Mouse (Mus musculus): ENCODE measurements at regions not wholly inside any gene's neighbourhood (a gene's known extent, or its start where the extent isn't known, plus 50 kb on each side); places are given as distances from the start of the nearest gene placed in this dataset.
A peak's percentile ranks its signal among the peaks of the same experiment; 100 is the strongest.

DNA sequence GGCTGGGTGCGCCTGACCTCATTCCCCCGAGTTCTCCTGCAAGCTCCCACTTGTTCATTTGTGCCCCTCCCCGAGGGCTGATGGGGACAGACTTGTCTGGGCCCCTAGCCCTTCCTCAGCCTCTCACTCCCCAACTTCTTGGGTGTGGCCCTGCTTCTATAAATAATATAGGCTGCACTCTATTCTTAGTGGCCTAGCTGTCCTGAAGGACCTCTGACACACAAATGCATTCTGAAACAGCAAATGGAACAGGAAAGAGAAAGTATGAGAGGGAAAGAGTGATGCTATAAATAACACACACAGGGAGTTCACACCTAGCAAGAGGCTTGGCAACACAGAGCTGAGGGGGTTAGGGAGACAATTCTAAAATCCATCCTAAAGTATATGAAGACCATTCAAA, 544.0 kb downstream of the Rnf144b start:
- no peaks in the 10 kb centered on the region for H3K9me3 ChIP-seq (ENCODE audit: control insufficient read depth, low read length)
- no peak overlapping the region for H3K9ac ChIP-seq (ENCODE audit: low read depth, low read length)
- ATAC-seq (ENCODE audit: low FRiP score, low TSS enrichment) = no peak
- H3K27me3 ChIP-seq (ENCODE audit: control insufficient read depth, insufficient read depth, low read length) = no peaks in the 10 kb centered on the region
- 0 out of 2 replicates have a peak, but pooled peaks cover 3% of the 10 kb centered on the region for H3K4me1 ChIP-seq (ENCODE audit: control insufficient read depth, insufficient read depth, low read length)
- no peaks in the 10 kb centered on the region for H3K36me3 ChIP-seq (ENCODE audit: control insufficient read depth, insufficient read depth, low read length)
- no peak overlapping the region for H3K4me3 ChIP-seq (ENCODE audit: low read length)
- no peak overlapping the region for H3K27ac ChIP-seq (ENCODE audit: low read depth, low read length)
- 81% methylated on average over 3 of the region's 3 CpGs for WGBS
- H3K4me2 ChIP-seq (replicated peaks; ENCODE audit: low read depth, low read length) = no peak overlapping the region

DNA sequence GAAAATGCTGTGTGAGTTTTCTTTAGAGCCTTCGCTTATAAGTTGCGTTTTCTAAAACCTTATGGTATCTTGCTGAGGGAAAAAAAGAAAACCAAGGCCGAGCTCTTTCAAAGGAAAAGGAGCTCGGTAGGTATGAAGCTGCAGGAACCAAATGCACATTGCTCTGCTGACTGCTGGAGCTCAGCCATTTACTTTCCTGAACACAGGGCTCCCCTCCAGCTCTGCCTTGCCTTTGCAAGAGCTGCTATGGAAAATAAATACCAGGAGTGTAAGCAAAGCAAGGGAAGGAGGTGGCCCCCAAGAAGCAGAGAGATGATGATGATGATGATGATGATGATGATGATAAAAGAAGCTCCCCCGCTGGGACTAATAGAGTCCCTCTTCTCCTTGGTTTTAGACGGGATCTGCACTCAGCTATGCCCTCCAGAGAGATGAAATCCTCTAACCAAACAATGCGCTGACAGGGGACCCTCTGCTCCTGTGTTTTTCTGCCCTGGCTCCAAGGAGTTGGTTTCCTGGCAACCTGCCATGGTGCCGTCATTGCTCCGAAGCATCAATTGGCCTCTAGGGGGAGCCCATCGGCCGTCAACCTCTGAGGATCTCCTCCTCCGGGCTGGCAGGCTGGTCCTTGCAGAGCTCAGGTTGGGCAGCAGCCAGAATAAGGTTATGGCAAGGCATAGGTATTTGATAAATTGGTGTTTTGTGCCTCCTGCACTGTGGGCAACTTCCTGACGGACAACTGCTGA, 544.7 kb downstream of the Rnf144b start:
- Histone ChIP-seq H3K9ac (ENCODE audit: low read depth, low read length) (no peak overlapping the region), H3K9me3 (ENCODE audit: control insufficient read depth, low read length) (no peaks in the 10 kb centered on the region), H3K4me1 (ENCODE audit: control insufficient read depth, insufficient read depth, low read length) (0 out of 2 replicates have a peak, but pooled peaks cover 3% of the 10 kb centered on the region), H3K4me3 (ENCODE audit: low read length) (no peak overlapping the region), H3K36me3 (ENCODE audit: control insufficient read depth, insufficient read depth, low read length) (no peaks in the 10 kb centered on the region), H3K4me2 (replicated peaks; ENCODE audit: low read depth, low read length) (no peak overlapping the region; the same call in 1 of the 2 replicates), H3K27me3 (ENCODE audit: control insufficient read depth, insufficient read depth, low read length) (no peaks in the 10 kb centered on the region), H3K27ac (ENCODE audit: low read depth, low read length) (no peak overlapping the region)
- peak; percentile 52; the same call in 1 of the 2 replicates for ATAC-seq (ENCODE audit: low FRiP score, low TSS enrichment)
- WGBS = 27% methylated on average over 13 of the region's 13 CpGs

DNA sequence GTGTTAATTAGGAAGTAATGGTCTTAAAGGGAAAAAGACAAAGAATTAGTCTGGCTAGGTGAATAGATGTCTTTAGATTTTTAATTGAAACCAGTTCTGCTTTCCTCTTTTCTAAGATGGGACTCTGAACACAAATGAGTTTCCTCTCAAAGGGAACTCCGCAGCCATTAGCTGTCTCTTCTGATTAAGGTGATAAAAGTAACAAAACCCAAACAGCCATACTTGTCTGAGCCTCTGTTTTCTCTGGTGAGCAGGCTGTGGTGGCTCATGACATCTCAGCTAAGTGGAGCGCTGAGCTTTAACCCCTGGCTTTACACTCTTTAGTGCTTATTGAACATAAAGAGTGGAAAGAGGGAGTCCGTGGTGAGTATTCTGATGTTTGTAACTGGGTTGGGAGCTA, 565.7 kb downstream of the Rnf144b start:
- no peak for ATAC-seq (ENCODE audit: low FRiP score, low TSS enrichment)
- Histone ChIP-seq H3K4me1 (ENCODE audit: control insufficient read depth, insufficient read depth, low read length) (no peaks in the 10 kb centered on the region), H3K4me2 (replicated peaks; ENCODE audit: low read depth, low read length) (no peak overlapping the region), H3K9ac (ENCODE audit: low read depth, low read length) (no peak overlapping the region), H3K27ac (ENCODE audit: low read depth, low read length) (no peak overlapping the region), H3K4me3 (ENCODE audit: low read length) (no peak overlapping the region), H3K9me3 (ENCODE audit: control insufficient read depth, low read length) (no peaks in the 10 kb centered on the region), H3K36me3 (ENCODE audit: control insufficient read depth, insufficient read depth, low read length) (no peaks in the 10 kb centered on the region), H3K27me3 (ENCODE audit: control insufficient read depth, insufficient read depth, low read length) (no peaks in the 10 kb centered on the region)
- WGBS = 62% methylated on average over 3 of the region's 3 CpGs

DNA sequence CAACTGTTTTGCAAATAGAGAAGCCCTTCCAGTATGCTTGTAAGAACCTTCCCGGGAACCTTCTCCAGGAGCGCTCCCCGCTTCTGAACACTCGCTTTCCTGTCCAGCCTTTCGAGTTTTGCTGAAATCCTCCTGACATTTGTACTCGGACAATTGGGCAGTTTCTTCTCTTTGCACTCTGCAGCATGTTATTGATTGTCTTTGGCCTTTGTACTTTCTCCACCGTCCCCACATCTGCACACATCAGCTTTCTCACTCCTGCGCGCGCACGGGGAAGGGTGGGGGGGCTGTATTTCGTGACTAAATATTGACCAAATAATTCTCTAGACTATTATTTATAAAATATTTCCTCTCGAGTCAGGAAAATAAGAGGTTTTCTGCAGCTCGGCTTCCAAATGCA, 567.2 kb upstream of the Id4 start:
- 88% methylated on average over 14 of the region's 14 CpGs for WGBS
- Histone ChIP-seq H3K4me1 (ENCODE audit: control insufficient read depth, insufficient read depth, low read length) (no peaks in the 10 kb centered on the region), H3K4me2 (replicated peaks; ENCODE audit: low read depth, low read length) (no peak overlapping the region), H3K9me3 (ENCODE audit: control insufficient read depth, low read length) (no peaks in the 10 kb centered on the region), H3K27me3 (ENCODE audit: control insufficient read depth, insufficient read depth, low read length) (no peaks in the 10 kb centered on the region), H3K4me3 (ENCODE audit: low read length) (no peak overlapping the region), H3K9ac (ENCODE audit: low read depth, low read length) (no peak overlapping the region), H3K36me3 (ENCODE audit: control insufficient read depth, insufficient read depth, low read length) (no peaks in the 10 kb centered on the region), H3K27ac (ENCODE audit: low read depth, low read length) (no peak overlapping the region)
- no peak for ATAC-seq (ENCODE audit: low FRiP score, low TSS enrichment)

DNA sequence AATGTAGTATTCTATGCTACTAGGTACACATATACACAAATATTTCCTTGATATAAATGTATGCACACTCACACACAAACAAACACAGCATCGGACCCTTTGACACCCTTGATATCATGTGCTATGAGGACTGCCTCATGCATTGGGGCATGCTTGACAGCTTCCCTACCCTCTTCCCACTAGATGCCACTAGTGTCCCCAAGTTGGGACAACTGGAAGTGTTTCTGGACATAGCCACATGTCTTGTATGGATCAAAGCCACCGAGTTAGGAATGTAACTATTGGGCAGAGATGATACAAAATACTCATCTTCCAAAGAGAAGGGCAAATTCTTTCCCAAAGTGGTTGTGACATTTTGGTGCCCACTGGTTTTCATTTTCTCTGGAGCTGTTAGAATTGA, 565.2 kb upstream of the Id4 start:
- ATAC-seq (ENCODE audit: low FRiP score, low TSS enrichment) = no peak
- Histone ChIP-seq H3K36me3 (ENCODE audit: control insufficient read depth, insufficient read depth, low read length) (no peaks in the 10 kb centered on the region), H3K4me2 (replicated peaks; ENCODE audit: low read depth, low read length) (no peak overlapping the region), H3K4me1 (ENCODE audit: control insufficient read depth, insufficient read depth, low read length) (no peaks in the 10 kb centered on the region), H3K9ac (ENCODE audit: low read depth, low read length) (no peak overlapping the region), H3K9me3 (ENCODE audit: control insufficient read depth, low read length) (no peaks in the 10 kb centered on the region), H3K27ac (ENCODE audit: low read depth, low read length) (no peak overlapping the region), H3K4me3 (ENCODE audit: low read length) (no peak overlapping the region), H3K27me3 (ENCODE audit: control insufficient read depth, insufficient read depth, low read length) (no peaks in the 10 kb centered on the region)
- WGBS = 81% methylated on average over 2 of the region's 2 CpGs

DNA sequence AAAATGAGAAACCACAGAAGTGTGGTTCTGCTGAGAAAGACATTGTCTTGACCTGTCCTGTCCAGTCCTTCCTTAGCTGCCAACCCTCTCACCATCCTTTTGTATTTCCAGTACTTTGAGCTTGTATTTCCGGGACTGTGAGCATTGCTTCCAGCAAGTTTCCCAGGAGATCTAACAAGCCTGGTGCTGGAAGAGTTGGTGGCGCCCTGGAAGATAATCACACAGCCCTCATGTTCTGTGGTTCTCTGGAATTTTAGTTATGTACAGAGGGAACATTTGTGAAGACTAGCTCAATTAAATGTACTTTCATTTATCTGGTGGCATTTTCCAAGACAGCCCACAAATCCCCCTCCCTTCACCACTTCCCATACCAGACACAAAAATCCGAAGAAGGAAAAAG, 560.5 kb upstream of the Id4 start:
- H3K27ac ChIP-seq (ENCODE audit: low read depth, low read length) = no peak overlapping the region
- H3K4me3 ChIP-seq (ENCODE audit: low read length) = no peak overlapping the region
- H3K27me3 ChIP-seq (ENCODE audit: control insufficient read depth, insufficient read depth, low read length) = no peaks in the 10 kb centered on the region
- H3K4me2 ChIP-seq (replicated peaks; ENCODE audit: low read depth, low read length) = no peak overlapping the region
- ATAC-seq (ENCODE audit: low FRiP score, low TSS enrichment) = no peak
- no peaks in the 10 kb centered on the region for H3K36me3 ChIP-seq (ENCODE audit: control insufficient read depth, insufficient read depth, low read length)
- no peaks in the 10 kb centered on the region for H3K4me1 ChIP-seq (ENCODE audit: control insufficient read depth, insufficient read depth, low read length)
- H3K9me3 ChIP-seq (ENCODE audit: control insufficient read depth, low read length) = no peaks in the 10 kb centered on the region
- H3K9ac ChIP-seq (ENCODE audit: low read depth, low read length) = no peak overlapping the region
- 66% methylated on average over 3 of the region's 3 CpGs for WGBS

DNA sequence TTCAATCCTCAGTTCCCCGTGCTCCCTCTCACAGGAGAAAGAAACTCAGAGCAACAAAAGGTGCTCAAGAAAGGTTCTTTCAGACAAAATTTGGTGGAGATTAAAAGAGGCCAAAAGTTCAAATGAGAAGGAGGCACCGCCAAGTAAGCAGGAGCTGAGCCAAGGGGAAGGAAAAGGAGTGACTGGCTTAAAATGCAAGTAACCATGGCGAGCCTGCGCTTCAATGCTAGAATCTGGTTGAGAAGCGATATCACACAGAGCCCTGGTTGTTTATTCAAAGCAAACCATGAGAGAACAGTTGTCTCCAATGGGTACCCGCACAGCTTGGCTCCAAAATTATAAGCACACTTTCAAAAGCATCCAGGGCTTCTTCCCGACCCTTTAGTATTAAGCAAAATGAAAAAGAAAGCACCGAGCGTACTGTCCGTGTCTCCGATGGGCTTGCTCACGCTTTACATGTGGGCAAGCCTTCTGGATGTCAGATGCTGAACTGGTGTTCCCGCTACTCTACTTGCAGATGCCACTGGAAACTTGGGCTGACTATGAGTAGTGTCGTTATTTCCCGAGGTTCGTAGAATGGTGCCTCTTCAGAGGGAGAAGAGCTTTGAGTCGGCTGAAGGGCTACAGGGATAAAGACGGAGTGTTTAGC, 552.9 kb upstream of the Id4 start:
- no peak overlapping the region for H3K4me2 ChIP-seq (replicated peaks; ENCODE audit: low read depth, low read length)
- H3K36me3 ChIP-seq (ENCODE audit: control insufficient read depth, insufficient read depth, low read length) = no peaks in the 10 kb centered on the region
- H3K9ac ChIP-seq (ENCODE audit: low read depth, low read length) = no peak overlapping the region
- H3K9me3 ChIP-seq (ENCODE audit: control insufficient read depth, low read length) = no peaks in the 10 kb centered on the region
- H3K4me1 ChIP-seq (ENCODE audit: control insufficient read depth, insufficient read depth, low read length) = no peaks in the 10 kb centered on the region
- H3K27me3 ChIP-seq (ENCODE audit: control insufficient read depth, insufficient read depth, low read length) = no peaks in the 10 kb centered on the region
- H3K27ac ChIP-seq (ENCODE audit: low read depth, low read length) = no peak overlapping the region
- WGBS = 93% methylated on average over 18 of the region's 18 CpGs
- no peak overlapping the region for H3K4me3 ChIP-seq (ENCODE audit: low read length)
- no peak for ATAC-seq (ENCODE audit: low FRiP score, low TSS enrichment)

DNA sequence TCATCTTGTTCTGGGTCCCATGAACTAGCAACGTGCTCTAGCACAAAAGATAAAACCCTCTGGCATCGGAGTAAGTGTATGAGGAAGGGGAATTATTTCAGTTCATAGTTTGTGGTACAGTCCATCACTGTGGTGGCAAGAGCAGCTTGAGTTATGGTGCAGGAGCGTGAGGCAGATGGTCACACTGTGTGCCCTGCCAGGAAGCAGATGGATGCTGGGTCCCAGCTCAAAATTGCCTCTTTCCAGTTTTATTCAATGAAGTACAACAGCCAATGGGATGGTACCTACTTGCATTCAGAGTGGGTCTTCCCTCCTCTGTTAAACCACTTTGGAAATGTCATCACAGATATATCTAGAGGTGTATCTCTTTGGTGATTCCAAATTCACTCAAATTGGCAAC, 551.7 kb upstream of the Id4 start:
- H3K36me3 ChIP-seq (ENCODE audit: control insufficient read depth, insufficient read depth, low read length) = no peaks in the 10 kb centered on the region
- no peak for ATAC-seq (ENCODE audit: low FRiP score, low TSS enrichment)
- no peak overlapping the region for H3K4me3 ChIP-seq (ENCODE audit: low read length)
- H3K27ac ChIP-seq (ENCODE audit: low read depth, low read length) = no peak overlapping the region
- no peaks in the 10 kb centered on the region for H3K9me3 ChIP-seq (ENCODE audit: control insufficient read depth, low read length)
- WGBS = 94% methylated on average over 3 of the region's 3 CpGs
- H3K4me2 ChIP-seq (replicated peaks; ENCODE audit: low read depth, low read length) = no peak overlapping the region
- H3K27me3 ChIP-seq (ENCODE audit: control insufficient read depth, insufficient read depth, low read length) = no peaks in the 10 kb centered on the region
- H3K4me1 ChIP-seq (ENCODE audit: control insufficient read depth, insufficient read depth, low read length) = no peaks in the 10 kb centered on the region
- no peak overlapping the region for H3K9ac ChIP-seq (ENCODE audit: low read depth, low read length)

DNA sequence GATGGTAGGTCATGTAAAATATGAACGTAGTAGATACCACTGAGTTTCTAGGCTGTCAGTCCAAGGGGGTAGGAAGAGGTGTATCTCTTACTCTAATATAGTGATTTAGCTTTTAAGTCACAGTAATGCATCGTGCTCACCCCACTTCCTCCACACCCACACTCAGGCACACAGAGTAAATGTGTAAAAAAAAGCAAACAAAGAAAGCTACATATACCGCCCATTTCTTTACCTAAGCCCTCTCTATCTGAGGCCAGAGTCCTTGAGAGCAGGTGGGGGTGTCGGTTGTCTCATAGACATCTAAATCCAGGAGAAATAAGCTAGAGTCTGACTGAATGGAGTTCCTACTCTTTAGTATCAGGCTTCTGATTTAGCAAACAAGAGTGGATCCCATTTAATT, 548.5 kb upstream of the Id4 start:
- H3K9me3 ChIP-seq (ENCODE audit: control insufficient read depth, low read length) = no peaks in the 10 kb centered on the region
- no peak overlapping the region for H3K27ac ChIP-seq (ENCODE audit: low read depth, low read length)
- H3K4me2 ChIP-seq (replicated peaks; ENCODE audit: low read depth, low read length) = no peak overlapping the region
- no peak for ATAC-seq (ENCODE audit: low FRiP score, low TSS enrichment)
- H3K27me3 ChIP-seq (ENCODE audit: control insufficient read depth, insufficient read depth, low read length) = no peaks in the 10 kb centered on the region
- WGBS = 85% methylated on average over 4 of the region's 4 CpGs
- H3K9ac ChIP-seq (ENCODE audit: low read depth, low read length) = no peak overlapping the region
- no peaks in the 10 kb centered on the region for H3K4me1 ChIP-seq (ENCODE audit: control insufficient read depth, insufficient read depth, low read length)
- no peaks in the 10 kb centered on the region for H3K36me3 ChIP-seq (ENCODE audit: control insufficient read depth, insufficient read depth, low read length)
- H3K4me3 ChIP-seq (ENCODE audit: low read length) = no peak overlapping the region

All from kidney, embryonic 14.5 days (tissue).